Mouse (Mus musculus) midbrain, embryonic 10.5 days (tissue): ENCODE measurements around the gene Mdc1. TPM values are rescaled to one million over a fixed set of nuclear protein-coding genes. Genes with fewer than 3 reads are reported as not detected.

Source experiments
- DNase-seq: peaks from one replicate; pipeline ENCODE4 v3.0.0-alpha.2; 2017; ENCODE audit warnings: low spot score
- H3K27ac ChIP-seq: fragments of 300-500 bp; sonication (generic); replicated peaks from 2 replicates; pipeline ENCODE4 v1.5.1; 2016; ENCODE audit warnings: mild to moderate bottlenecking
- H3K27me3 ChIP-seq: fragments of 300-500 bp; sonication (generic); 2 replicates; pipeline ENCODE4 v1.6.1; 2016; ENCODE audit warnings: low read depth, mild to moderate bottlenecking; ENCODE audit not compliant: poor library complexity, severe bottlenecking
- H3K36me3 ChIP-seq: fragments of 300-500 bp; sonication (generic); 2 replicates; pipeline ENCODE4 v1.6.1; 2016; ENCODE audit warnings: mild to moderate bottlenecking, moderate library complexity
- H3K4me1 ChIP-seq: fragments of 300-500 bp; sonication (generic); 2 replicates; pipeline ENCODE4 v1.6.1; 2016
- H3K4me3 ChIP-seq: fragments of 300-500 bp; sonication (generic); 2 replicates; pipeline ENCODE4 v1.5.1; 2016; ENCODE audit warnings: mild to moderate bottlenecking, moderate library complexity
- H3K9me3 ChIP-seq: fragments of 300-500 bp; sonication (generic); replicated peaks from 2 replicates; pipeline ENCODE4 v1.6.1; 2016; ENCODE audit warnings: mild to moderate bottlenecking
- WGBS: fragments of 180-500 bp; shearing (Covaris S2); methylation state at CpG from one replicate; pipeline ENCODE4 v1.1.7; 2016; 5-methylcytosine and 5-hydroxymethylcytosine counted together
- polyA plus RNA-seq: library from polyadenylated mRNA; unstranded; fragments of >200 nt; fragmentation: Nextera tagmentation; extraction: Ambion mirVana; gene quantifications from 2 replicates; pipeline ENCODE4 v1.2.1, GENCODE M21; 2016

Mdc1 gene
- polyA plus RNA-seq, 1 experiment from 2014 or later: 21.1 TPM

- Histone ChIP-seq H3K36me3 (peaks cover 50% of the 10 kb centered on the region), H3K27me3 (no peaks in the 10 kb centered on the region), H3K9me3 (peaks cover 10% of the 10 kb centered on the region), H3K4me3 (peak overlapping the region; percentile 82), H3K27ac (peak overlapping the region; percentile 99), H3K4me1 (peaks cover 77% of the 10 kb centered on the region)
- no peak for DNase-seq
- WGBS: under 1% methylated on average over 37 of the region's 38 CpGs
Observed at GRCm38 (mm10) chr17:35866281-35866831, 25.0 kb downstream of the Mdc1 start.

GRCm38 (mm10) chr17:35866911-35867890 is 25.9 kb downstream of the Mdc1 start:
- Histone ChIP-seq H3K9me3 (peaks cover 11% of the 10 kb centered on the region), H3K36me3 (peaks cover 57% of the 10 kb centered on the region), H3K27me3 (no peaks in the 10 kb centered on the region), H3K4me1 (peaks cover 78% of the 10 kb centered on the region), H3K4me3 (peak overlapping the region; percentile 82), H3K27ac (peak overlapping the region; percentile 99)
- WGBS: 13% methylated on average over 26 of the region's 26 CpGs
- DNase-seq: peak; percentile 46

DNA sequence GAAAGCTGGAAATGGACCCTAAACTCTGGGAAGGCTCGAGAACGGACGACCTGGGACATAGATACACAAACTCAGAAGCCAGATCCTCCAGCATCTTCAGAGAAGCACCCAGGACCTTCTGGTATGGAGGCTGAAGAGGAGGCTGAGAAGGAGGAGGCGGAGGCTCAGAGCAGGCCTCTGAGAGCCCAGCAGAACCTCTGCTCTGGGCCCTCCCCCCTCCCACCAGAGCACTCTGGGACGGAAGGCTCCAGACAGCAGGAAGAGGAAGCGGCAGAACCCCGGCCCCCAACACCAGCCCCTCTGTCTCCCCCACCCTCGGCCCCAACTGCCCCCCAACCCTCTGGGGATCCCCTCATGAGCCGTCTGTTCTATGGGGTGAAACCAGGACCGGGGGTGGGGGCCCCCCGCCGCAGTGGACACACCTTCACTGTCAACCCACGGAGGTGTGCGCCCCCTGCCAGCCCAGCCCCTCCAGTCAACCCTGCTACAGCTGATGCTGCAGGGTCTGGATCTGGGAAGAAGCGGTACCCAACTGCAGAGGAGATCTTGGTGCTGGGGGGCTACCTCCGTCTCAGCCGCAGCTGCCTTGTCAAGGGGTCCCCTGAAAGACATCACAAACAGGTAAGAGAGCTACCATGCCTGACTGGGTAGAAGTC is 27.0 kb downstream of the Mdc1 start:
- H3K27ac ChIP-seq: peak overlapping the region; percentile 99
- no peak for DNase-seq
- H3K9me3 ChIP-seq: peaks cover 11% of the 10 kb centered on the region
- 47% methylated on average over 17 of the region's 17 CpGs for WGBS
- H3K36me3 ChIP-seq: peaks cover 59% of the 10 kb centered on the region
- H3K27me3 ChIP-seq: no peaks in the 10 kb centered on the region
- peak overlapping the region; percentile 82 for H3K4me3 ChIP-seq
- peaks cover 87% of the 10 kb centered on the region for H3K4me1 ChIP-seq

GRCm38 (mm10) chr17:35868961-35869345 is 27.6 kb downstream of the Mdc1 start:
- Histone ChIP-seq H3K9me3 (peaks cover 11% of the 10 kb centered on the region), H3K4me3 (peak overlapping the region; percentile 82), H3K36me3 (peaks cover 60% of the 10 kb centered on the region), H3K27ac (peak overlapping the region; percentile 99), H3K27me3 (no peaks in the 10 kb centered on the region), H3K4me1 (peaks cover 89% of the 10 kb centered on the region)
- 12% methylated on average over 7 of the region's 7 CpGs for WGBS
- DNase-seq: no peak

GRCm38 (mm10) chr17:35869346-35870067 is 28.2 kb downstream of the Mdc1 start:
- WGBS: 5% methylated on average over 7 of the region's 7 CpGs
- Histone ChIP-seq H3K27ac (peak overlapping the region; percentile 99), H3K27me3 (no peaks in the 10 kb centered on the region), H3K9me3 (peaks cover 11% of the 10 kb centered on the region), H3K36me3 (peaks cover 60% of the 10 kb centered on the region), H3K4me3 (peak overlapping the region; percentile 82), H3K4me1 (peaks cover 84% of the 10 kb centered on the region)
- peak; percentile 66 for DNase-seq

GRCm38 (mm10) chr17:35870151-35870883 is 29.0 kb downstream of the Mdc1 start:
- Histone ChIP-seq H3K27ac (peak overlapping the region; percentile 99), H3K36me3 (peaks cover 67% of the 10 kb centered on the region), H3K4me3 (peak overlapping the region; percentile 82), H3K4me1 (peaks cover 75% of the 10 kb centered on the region), H3K9me3 (peaks cover 11% of the 10 kb centered on the region), H3K27me3 (no peaks in the 10 kb centered on the region)
- DNase-seq: no peak
- WGBS: 69% methylated on average over 9 of the region's 9 CpGs

DNA sequence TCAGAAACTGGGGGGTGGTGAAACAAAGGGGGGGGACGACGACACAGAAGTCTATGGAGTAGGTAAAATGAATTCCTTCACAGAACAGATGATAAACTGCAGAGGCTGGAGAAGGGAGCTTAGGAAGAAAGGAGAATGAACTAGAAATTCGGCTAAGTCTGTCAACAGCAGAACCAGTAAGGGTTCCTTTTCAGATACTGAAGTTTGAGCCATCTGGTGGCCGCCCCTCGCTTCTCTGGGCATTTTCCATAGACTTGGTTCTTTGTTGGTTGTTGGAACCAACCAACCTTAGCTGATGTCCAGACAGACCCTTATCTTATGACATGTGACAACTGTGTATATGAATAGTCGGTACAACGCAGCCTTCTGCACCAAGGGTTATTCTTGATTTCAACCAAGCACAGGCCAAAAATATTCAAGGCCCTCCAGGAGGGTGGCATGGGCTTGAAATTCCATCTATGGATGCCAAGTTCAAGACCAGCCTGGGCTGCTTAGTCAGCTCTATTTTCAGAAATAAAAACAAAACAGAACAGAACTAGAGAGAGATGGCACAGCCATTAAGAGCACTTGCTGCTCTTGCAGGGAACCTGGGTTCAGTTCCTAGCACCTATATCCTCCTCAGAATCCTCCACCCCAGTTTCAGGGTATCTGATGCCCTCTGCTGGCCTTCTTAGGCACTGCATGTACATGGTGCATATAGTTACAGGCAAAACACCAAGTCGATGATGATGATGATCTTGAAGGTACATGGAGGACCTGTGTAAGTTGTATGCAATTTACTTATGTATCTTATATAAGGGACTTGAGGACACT is 29.8 kb downstream of the Mdc1 start:
- DNase-seq: no peak
- Histone ChIP-seq H3K4me1 (peaks cover 70% of the 10 kb centered on the region), H3K27ac (peak overlapping the region; percentile 99; the same call in 1 of the 2 replicates), H3K27me3 (no peaks in the 10 kb centered on the region), H3K36me3 (peaks cover 72% of the 10 kb centered on the region), H3K4me3 (peak overlapping the region; percentile 82), H3K9me3 (peaks cover 11% of the 10 kb centered on the region)
- WGBS: 92% methylated on average over 8 of the region's 8 CpGs

GRCm38 (mm10) chr17:35873774-35874519 is 32.6 kb downstream of the Mdc1 start:
- WGBS: 34% methylated on average over 21 of the region's 21 CpGs
- peak; percentile 85 for DNase-seq
- Histone ChIP-seq H3K27me3 (no peaks in the 10 kb centered on the region), H3K27ac (peak overlapping the region; percentile 46; the same call in 1 of the 2 replicates), H3K4me3 (peak overlapping the region; percentile 38), H3K36me3 (peaks cover 71% of the 10 kb centered on the region), H3K4me1 (peaks cover 41% of the 10 kb centered on the region), H3K9me3 (peaks cover 11% of the 10 kb centered on the region)

GRCm38 (mm10) chr17:35874721-35875120 is 33.4 kb downstream of the Mdc1 start:
- H3K4me3 ChIP-seq: no peak overlapping the region
- H3K27ac ChIP-seq: no peak overlapping the region
- DNase-seq: no peak
- peaks cover 66% of the 10 kb centered on the region for H3K36me3 ChIP-seq
- no peaks in the 10 kb centered on the region for H3K27me3 ChIP-seq
- WGBS: 97% methylated on average over 6 of the region's 6 CpGs
- H3K9me3 ChIP-seq: peaks cover 11% of the 10 kb centered on the region
- H3K4me1 ChIP-seq: peaks cover 34% of the 10 kb centered on the region

- peak; percentile 96 for DNase-seq
- Histone ChIP-seq H3K27me3 (no peaks in the 10 kb centered on the region), H3K4me1 (peaks cover 15% of the 10 kb centered on the region), H3K4me3 (peak within 1 kb of the TSS; percentile 99), H3K36me3 (peaks cover 60% of the 10 kb centered on the region), H3K9me3 (no peaks in the 10 kb centered on the region), H3K27ac (peak within 1 kb of the TSS; percentile 86)
- 6% methylated on average over 66 of the region's 66 CpGs for WGBS
Observed at GRCm38 (mm10) chr17:35879245-35880057, 38.1 kb downstream of the Mdc1 start, which contains the start of gene Dhx16. Gene Dhx16 (plus strand): TSS chr17:35879819.
